ENCODE assay signal across 8 mouse cellular contexts in genomic region chr11:102096887-102097391, GRCm38 (mm10). TPM values are rescaled to one million over a fixed set of nuclear protein-coding genes. Genes with fewer than 3 reads are reported as not detected.
A peak's percentile ranks its signal among the peaks of the same experiment; 100 is the strongest.
DNase-seq lines count a peak whose midpoint lies in the region; ATAC-seq and TF ChIP-seq lines count a peak whose summit lies in the region.

No protein-coding gene starts in this region.

- no peak for DNase-seq in Patski (ENCODE audit: low read depth, low spot score)
- peak; percentile 72 to 77 for DNase-seq in cerebellum, adult 18-20 months
- DNase-seq in forebrain, embryonic 14.5 days (ENCODE audit: low spot score): peak; percentile 90
- DNase-seq in hindbrain, embryonic 11.5 days (ENCODE audit: low spot score): peak; percentile 92
- DNase-seq in left cerebral cortex, adult 2 months (ENCODE audit: extremely low spot score in 1 of 2, low spot score in 2 of 2): peak; percentile 70 to 77
- DNase-seq in right cerebral cortex, postnatal 36 days (ENCODE audit: low spot score in 2 of 2): peak; percentile 20 to 41

- in situ Hi-C loops in Patski (cut with MboI; ENCODE audit: low pct_unique_long_range_greater_than_20kb): no loop called here

- POLR2A ChIA-PET in Patski (lab: Charles Lee): interaction anchor here (1.0 kb wide), 1 partner anchor 10 kb away, joined by 4 read pairs; no protein-coding TSS in a partner anchor

- CTCF ChIA-PET in Patski (lab: Charles Lee): interaction anchor here (2.1 kb wide), 1 partner anchor 35 kb away, joined by 6 read pairs; no protein-coding TSS in a partner anchor

- no peaks in the 10 kb centered on the region for H3K36me3 ChIP-seq in forebrain, embryonic 14.5 days (ENCODE audit: control insufficient read depth, insufficient read depth, low read length)
- no peaks in the 10 kb centered on the region for H3K36me3 ChIP-seq in hindbrain, embryonic 11.5 days (ENCODE audit: control insufficient read depth, insufficient read depth, low read length)

- H3K4me1 ChIP-seq in forebrain, embryonic 14.5 days (ENCODE audit: control insufficient read depth, insufficient read depth, low read length): peaks cover 7% of the 10 kb centered on the region
- peaks cover 2% of the 10 kb centered on the region; the same call in 1 of the 2 replicates for H3K4me1 ChIP-seq in hindbrain, embryonic 11.5 days (replicated peaks; ENCODE audit: control insufficient read depth, insufficient read depth, low read length)

- peak; percentile 86 for TF ChIP-seq CTCF in Patski (IDR thresholded peaks at IDR 0.05)
- peak; percentile 46 for TF ChIP-seq CTCF in left cerebral cortex, adult 2 months (IDR thresholded peaks at IDR 0.05)

- no peak overlapping the region for H3K27ac ChIP-seq in forebrain, embryonic 14.5 days (ENCODE audit: low read depth, low read length)
- no peak overlapping the region for H3K27ac ChIP-seq in hindbrain, embryonic 11.5 days (ENCODE audit: low read depth, low read length)
- H3K27ac ChIP-seq in left cerebral cortex, adult 2 months: no peak overlapping the region

- H3K4me3 ChIP-seq in forebrain, embryonic 14.5 days (ENCODE audit: low read depth, low read length): peak overlapping the region; percentile 15
- H3K4me3 ChIP-seq in hindbrain, embryonic 11.5 days (ENCODE audit: low read depth, low read length): 0 out of 2 replicates have a peak overlapping the region, but pooled peaks have one; percentile 6
- H3K4me3 ChIP-seq in left cerebral cortex, adult 2 months: peak overlapping the region; percentile 39

- peaks cover 45% of the 10 kb centered on the region for H3K27me3 ChIP-seq in Patski
- H3K27me3 ChIP-seq in forebrain, embryonic 14.5 days (replicated peaks; ENCODE audit: control insufficient read depth, insufficient read depth, low read length): 0 out of 2 replicates have a peak, but pooled peaks cover 4% of the 10 kb centered on the region
- H3K27me3 ChIP-seq in hindbrain, embryonic 11.5 days (ENCODE audit: control insufficient read depth, insufficient read depth, low read length): peaks cover 3% of the 10 kb centered on the region; the same call in 1 of the 2 replicates

- H3K9ac ChIP-seq in forebrain, embryonic 14.5 days (ENCODE audit: low read length): peak overlapping the region; percentile 32; the same call in 1 of the 2 replicates
- 0 out of 2 replicates have a peak overlapping the region, but pooled peaks have one; percentile 19 for H3K9ac ChIP-seq in hindbrain, embryonic 11.5 days (ENCODE audit: low read depth, low read length)

- no peak for ATAC-seq in Patski
- peak; percentile 91 for ATAC-seq in forebrain, embryonic 14.5 days
- peak; percentile 89 for ATAC-seq in hindbrain, embryonic 11.5 days (ENCODE audit: low FRiP score)
- ATAC-seq in megakaryocyte progenitor cell, adult 5-6 weeks (replicated peaks; ENCODE audit: poor library complexity): peak; percentile 82
- ATAC-seq in inflammation-experienced regulatory T-cells, adult 6 months: no peak

- WGBS in forebrain, embryonic 14.5 days: 2% methylated on average over 16 of the region's 18 CpGs
- 5% methylated on average over 18 of the region's 18 CpGs for WGBS in hindbrain, embryonic 11.5 days

- intact Hi-C loops in left cerebral cortex, adult 2 months (cut with DNase I): no loop called here

- H3K4me2 ChIP-seq in forebrain, embryonic 14.5 days (ENCODE audit: low read length): peak overlapping the region; percentile 42
- H3K4me2 ChIP-seq in hindbrain, embryonic 11.5 days (replicated peaks; ENCODE audit: low read depth, low read length): peak overlapping the region; percentile 32

- no peaks in the 10 kb centered on the region for H3K9me3 ChIP-seq in forebrain, embryonic 14.5 days (replicated peaks; ENCODE audit: control insufficient read depth, low read length)
- no peaks in the 10 kb centered on the region for H3K9me3 ChIP-seq in hindbrain, embryonic 11.5 days (ENCODE audit: control insufficient read depth, low read length)

RNA-seq across cellular contexts. Expression of gene Ppy, which starts 4.2 kb away (rescaled TPM):
- polyA plus RNA-seq in Patski (2021): not detected
- polyA plus RNA-seq in forebrain, embryonic 14.5 days (2014; fragmentation: Nextera tagmentation; extraction: Ambion mirVana): not detected in 2 replicates
- polyA plus RNA-seq in hindbrain, embryonic 11.5 days (2014; fragmentation: Nextera tagmentation; extraction: Ambion mirVana): not detected in 2 replicates
- total RNA-seq in left cerebral cortex, adult 2 months (2021): not detected
- total RNA-seq in megakaryocyte progenitor cell, adult 5-6 weeks (2015): not detected in 2 replicates
- total RNA-seq in megakaryocyte progenitor cell, adult 5-6 weeks (2017): not detected in 2 replicates
- not detected for polyA plus RNA-seq in inflammation-experienced regulatory T-cells, adult 6 months (2017; shearing (Covaris generic))

RNA-seq across cellular contexts. Expression of gene Mpp2, which starts 8.6 kb away (rescaled TPM):
- polyA plus RNA-seq in Patski (2021): 16.9 TPM
- 15.3 and 16.8 TPM in 2 replicates for polyA plus RNA-seq in forebrain, embryonic 14.5 days (2014; fragmentation: Nextera tagmentation; extraction: Ambion mirVana)
- 9.8 and 11.7 TPM in 2 replicates for polyA plus RNA-seq in hindbrain, embryonic 11.5 days (2014; fragmentation: Nextera tagmentation; extraction: Ambion mirVana)
- total RNA-seq in left cerebral cortex, adult 2 months (2021): 100 to 1,000 TPM; 146 to 157 TPM
- 0.22 and 0.24 TPM in 2 replicates for total RNA-seq in megakaryocyte progenitor cell, adult 5-6 weeks (2015)
- total RNA-seq in megakaryocyte progenitor cell, adult 5-6 weeks (2017): 0.08 and 0.71 TPM in 2 replicates
- polyA plus RNA-seq in inflammation-experienced regulatory T-cells, adult 6 months (2017; shearing (Covaris generic)): 1 to 10 TPM; 1.8 to 6.9 (median 3.5) TPM

RNA-seq across cellular contexts. Expression of gene Pyy, which starts 10.7 kb away (rescaled TPM):
- not detected for polyA plus RNA-seq in Patski (2021)
- polyA plus RNA-seq in forebrain, embryonic 14.5 days (2014; fragmentation: Nextera tagmentation; extraction: Ambion mirVana): not detected in 2 replicates
- 1.7 and 2.7 TPM in 2 replicates for polyA plus RNA-seq in hindbrain, embryonic 11.5 days (2014; fragmentation: Nextera tagmentation; extraction: Ambion mirVana)
- total RNA-seq in left cerebral cortex, adult 2 months (2021): not detected
- total RNA-seq in megakaryocyte progenitor cell, adult 5-6 weeks (2015): not detected in 2 replicates
- not detected in 2 replicates for total RNA-seq in megakaryocyte progenitor cell, adult 5-6 weeks (2017)
- not detected for polyA plus RNA-seq in inflammation-experienced regulatory T-cells, adult 6 months (2017; shearing (Covaris generic))

RNA-seq across cellular contexts. Expression of gene Nags, which starts 48.4 kb away (rescaled TPM):
- polyA plus RNA-seq in Patski (2021): not detected
- polyA plus RNA-seq in forebrain, embryonic 14.5 days (2014; fragmentation: Nextera tagmentation; extraction: Ambion mirVana): 0.14 and 0.17 TPM in 2 replicates
- polyA plus RNA-seq in hindbrain, embryonic 11.5 days (2014; fragmentation: Nextera tagmentation; extraction: Ambion mirVana): 0.14 TPM in 1 of 2 replicates, not detected in the other
- total RNA-seq in left cerebral cortex, adult 2 months (2021): under 1 TPM in 1 of 2 experiments, not detected in 1; 0.11 TPM
- total RNA-seq in megakaryocyte progenitor cell, adult 5-6 weeks (2015): 0.29 and 0.39 TPM in 2 replicates
- 0.20 TPM in 1 of 2 replicates, not detected in the other for total RNA-seq in megakaryocyte progenitor cell, adult 5-6 weeks (2017)
- under 1 TPM in 1 of 3 experiments, not detected in 2; 0.28 TPM for polyA plus RNA-seq in inflammation-experienced regulatory T-cells, adult 6 months (2017; shearing (Covaris generic))

RNA-seq across cellular contexts. Expression of gene Cd300lg, which starts 55.6 kb away (rescaled TPM):
- not detected for polyA plus RNA-seq in Patski (2021)
- 0.23 TPM in 1 of 2 replicates, not detected in the other for polyA plus RNA-seq in forebrain, embryonic 14.5 days (2014; fragmentation: Nextera tagmentation; extraction: Ambion mirVana)
- polyA plus RNA-seq in hindbrain, embryonic 11.5 days (2014; fragmentation: Nextera tagmentation; extraction: Ambion mirVana): 0.09 and 0.13 TPM in 2 replicates
- not detected for total RNA-seq in left cerebral cortex, adult 2 months (2021)
- total RNA-seq in megakaryocyte progenitor cell, adult 5-6 weeks (2015): 0.66 and 1.3 TPM in 2 replicates
- total RNA-seq in megakaryocyte progenitor cell, adult 5-6 weeks (2017): 0.71 and 1.1 TPM in 2 replicates
- polyA plus RNA-seq in inflammation-experienced regulatory T-cells, adult 6 months (2017; shearing (Covaris generic)): under 1 TPM in 1 of 3 experiments, not detected in 2; 0.14 TPM

Comparison
In these comparisons a context has a peak if more than half of its experiments do, and no peak if none do; other contexts are left out.
1. ATAC-seq: peak in forebrain, embryonic 14.5 days (single experiment), hindbrain, embryonic 11.5 days (single experiment) and megakaryocyte progenitor cell, adult 5-6 weeks (single experiment); none in Patski (single experiment) and inflammation-experienced regulatory T-cells, adult 6 months (single experiment).
2. Peak in every context shown above with its lines, with median percentiles within 50 percentile points of each other: H3K4me3 ChIP-seq.